Mouse (Mus musculus) thymus, adult 2 months (tissue): ENCODE results near the gene Pspn. TPM values are rescaled to one million over a fixed set of nuclear protein-coding genes. Genes with fewer than 3 reads are reported as not detected.
A peak's percentile ranks its signal among the peaks of the same experiment; 100 is the strongest.

Experiments used
- DNase-seq: peaks from one replicate; pipeline ENCODE4 v3.0.0; 2021
- H3K27ac ChIP-seq: fragments of 200-500 bp; 2 replicates; pipeline ENCODE4 v1.5.1; 2012; ENCODE audit warnings: low read length, control low read depth; ENCODE audit not compliant: control insufficient read depth, insufficient read depth
- H3K27me3 ChIP-seq: fragments of 200-500 bp; 2 replicates; pipeline ENCODE4 v1.6.1; 2012; ENCODE audit warnings: mild to moderate bottlenecking, low read length, moderate library complexity, mixed read lengths; ENCODE audit not compliant: control insufficient read depth, insufficient read depth
- H3K36me3 ChIP-seq: fragments of 200-500 bp; 2 replicates; pipeline ENCODE4 v1.6.1; 2012; ENCODE audit warnings: mild to moderate bottlenecking, low read length, moderate library complexity; ENCODE audit not compliant: control insufficient read depth, insufficient read depth
- H3K4me1 ChIP-seq: fragments of 200-500 bp; replicated peaks from 2 replicates; pipeline ENCODE4 v1.6.1; 2012; ENCODE audit warnings: low read length; ENCODE audit not compliant: control insufficient read depth, insufficient read depth
- H3K4me3 ChIP-seq: fragments of 200-500 bp; 2 replicates; pipeline ENCODE4 v1.5.1; 2012; ENCODE audit warnings: mild to moderate bottlenecking, low read length, control low read depth, moderate library complexity; ENCODE audit not compliant: control insufficient read depth, insufficient read depth
- CTCF ChIP-seq: fragments of 200-500 bp; IDR thresholded peaks from 2 replicates; pipeline ENCODE4 v1.5.1; 2012; ENCODE audit warnings: mild to moderate bottlenecking, control low read depth, low read length, moderate library complexity, borderline replicate concordance; ENCODE audit not compliant: control insufficient read depth, poor library complexity, insufficient read depth; ENCODE audit errors: extremely low read depth
- POLR2A ChIP-seq: fragments of 200-500 bp; IDR thresholded peaks from 2 replicates; pipeline ENCODE4 v1.6.1; 2012; ENCODE audit warnings: mild to moderate bottlenecking, low read length, control low read depth, moderate library complexity; ENCODE audit not compliant: control insufficient read depth, poor library complexity, insufficient read depth; ENCODE audit errors: extremely low read depth
- WGBS: fragments of 180-500 bp; shearing (Covaris S2); methylation state at CpG from one replicate; pipeline ENCODE4 v1.1.7; 2018; 5-methylcytosine and 5-hydroxymethylcytosine counted together
- polyA plus RNA-seq: library from polyadenylated mRNA; depleted of rRNA; stranded (reverse); fragments of >200 nt; gene quantifications from 2 replicates; pipeline ENCODE4 v1.2.3, GENCODE M21; 2012

Pspn gene
- polyA plus RNA-seq, 1 experiment: not detected

DNA sequence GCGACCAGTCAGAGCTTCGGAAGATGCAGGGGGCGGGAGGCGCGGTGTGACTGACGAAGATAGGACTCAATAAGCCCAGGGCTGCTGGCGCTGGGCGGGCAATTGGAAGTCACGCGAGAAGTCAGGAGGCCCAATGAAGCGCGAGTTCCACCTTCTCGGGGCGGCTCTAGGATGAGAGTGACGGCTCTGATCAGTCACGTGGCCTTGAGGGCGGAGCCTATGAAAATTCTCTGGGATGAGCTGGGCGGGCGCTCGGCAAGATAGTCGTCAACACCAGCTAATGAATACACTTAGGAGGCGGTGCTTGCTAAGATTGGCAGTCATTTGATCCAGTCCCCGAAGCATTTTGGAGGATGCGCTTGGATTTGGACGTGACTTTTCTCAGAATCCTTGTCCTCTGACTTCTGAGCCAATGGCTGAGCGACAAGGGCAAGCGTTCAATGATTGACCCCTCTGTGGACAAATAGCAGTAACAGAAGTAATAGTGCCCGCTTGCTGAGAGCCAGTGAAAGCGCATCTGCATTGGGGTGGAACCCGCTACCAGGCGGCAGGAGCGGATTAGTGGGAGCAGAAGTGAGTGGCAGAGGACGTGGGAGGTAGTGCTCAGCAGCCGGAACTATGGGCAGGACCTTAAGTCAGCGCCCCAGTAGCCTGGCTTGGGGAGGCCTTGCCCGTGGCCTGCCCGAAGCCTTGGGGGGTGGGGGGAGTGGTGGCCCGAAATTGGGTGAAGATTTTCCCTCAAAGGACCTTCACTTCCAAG, 32.0 kb upstream of the Pspn start:
- Histone ChIP-seq H3K27me3 (no peaks in the 10 kb centered on the region), H3K4me1 (peaks cover 21% of the 10 kb centered on the region), H3K27ac (peak overlapping the region; percentile 62), H3K36me3 (peaks cover 5% of the 10 kb centered on the region; the same call in 1 of the 2 replicates), H3K4me3 (peak overlapping the region; percentile 34)
- DNase-seq: peak; percentile 100
- WGBS: 1% methylated on average over 38 of the region's 38 CpGs
- TF ChIP-seq CTCF: peak; percentile 73; the same call in 1 of the 2 replicates
- TF ChIP-seq POLR2A: peak; percentile 53; the same call in 1 of the 2 replicates

DNA sequence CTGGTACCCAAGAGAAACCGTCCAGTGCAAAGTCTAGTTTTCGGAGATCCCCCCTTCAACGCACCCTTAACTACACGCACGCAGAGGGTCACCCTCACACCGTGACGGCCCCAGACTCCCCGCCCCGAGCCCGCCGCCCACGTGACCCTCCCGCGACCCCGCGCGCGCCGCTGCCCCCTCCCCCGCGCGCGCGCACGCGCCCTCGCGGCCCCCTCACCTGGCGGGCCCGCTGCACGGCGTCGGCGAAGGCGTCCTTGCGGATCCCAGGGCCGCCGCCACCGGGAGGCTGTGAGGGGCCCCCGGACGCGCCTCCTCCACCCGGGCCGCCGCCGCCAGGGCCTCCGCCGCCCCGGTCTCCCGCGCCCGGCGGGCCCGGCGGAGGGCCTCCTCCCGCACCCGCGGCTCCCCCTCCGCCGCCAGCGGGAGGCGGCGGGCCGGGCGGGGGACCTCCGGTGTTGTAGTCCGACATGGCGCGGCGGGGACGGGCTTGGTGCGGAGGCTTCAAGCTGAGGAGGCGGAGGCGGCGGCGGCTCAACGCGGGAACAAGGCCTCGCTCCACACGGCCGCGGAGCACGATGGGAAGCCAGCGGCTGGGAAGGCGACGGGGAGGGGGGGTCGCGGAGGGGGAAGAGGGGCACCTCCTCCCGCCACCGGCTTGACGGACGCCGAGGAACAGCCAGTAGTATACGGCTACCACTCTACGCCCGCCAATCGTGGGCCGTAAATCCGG, 31.3 kb upstream of the Pspn start, which contains the start of gene Khsrp:
Gene Khsrp, minus strand, starts transcription at position 592 of the 730 bp plus-strand sequence.
- H3K27me3 ChIP-seq: no peaks in the 10 kb centered on the region
- peak; percentile 70 for DNase-seq

DNA sequence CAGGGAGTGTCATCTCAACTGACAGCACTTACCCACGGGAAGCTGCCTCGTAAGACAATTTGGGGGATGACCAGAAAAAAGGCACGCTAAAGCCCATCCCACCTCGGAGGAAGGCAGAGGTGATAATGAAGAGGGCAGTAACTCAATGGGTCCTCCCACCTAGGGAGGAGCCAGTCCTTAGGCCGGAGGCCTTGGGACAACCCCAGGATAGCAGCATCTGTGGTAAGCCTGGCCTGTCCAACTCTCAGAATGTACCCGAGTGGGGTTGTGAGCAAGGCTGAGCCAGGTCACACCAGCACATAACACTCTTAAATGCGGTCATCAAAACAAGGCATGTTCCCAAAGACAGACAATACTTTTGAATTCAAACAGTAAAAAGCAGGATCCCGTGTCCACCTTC, 29.9 kb upstream of the Pspn start:
- Histone ChIP-seq H3K27ac (no peak overlapping the region), H3K4me3 (0 out of 2 replicates have a peak overlapping the region, but pooled peaks have one; percentile 3), H3K4me1 (peaks cover 21% of the 10 kb centered on the region), H3K27me3 (no peaks in the 10 kb centered on the region), H3K36me3 (peaks cover 22% of the 10 kb centered on the region)
- no peak for TF ChIP-seq CTCF
- no peak for TF ChIP-seq POLR2A
- WGBS: 36% methylated on average over 8 of the region's 8 CpGs
- DNase-seq: no peak

More for the DNA sequence above, 31.3 kb upstream of the Pspn start, which contains the start of gene Khsrp:
- peak within 1 kb of the TSS; percentile 57 for H3K4me3 ChIP-seq
- H3K4me1 ChIP-seq: peaks cover 21% of the 10 kb centered on the region
- peaks cover 8% of the 10 kb centered on the region; the same call in 1 of the 2 replicates for H3K36me3 ChIP-seq
- peak within 1 kb of the TSS; percentile 62 for H3K27ac ChIP-seq
- WGBS: 1% methylated on average over 99 of the region's 99 CpGs
- peak; percentile 67; the same call in 1 of the 2 replicates for TF ChIP-seq POLR2A
- no peak for TF ChIP-seq CTCF

DNA sequence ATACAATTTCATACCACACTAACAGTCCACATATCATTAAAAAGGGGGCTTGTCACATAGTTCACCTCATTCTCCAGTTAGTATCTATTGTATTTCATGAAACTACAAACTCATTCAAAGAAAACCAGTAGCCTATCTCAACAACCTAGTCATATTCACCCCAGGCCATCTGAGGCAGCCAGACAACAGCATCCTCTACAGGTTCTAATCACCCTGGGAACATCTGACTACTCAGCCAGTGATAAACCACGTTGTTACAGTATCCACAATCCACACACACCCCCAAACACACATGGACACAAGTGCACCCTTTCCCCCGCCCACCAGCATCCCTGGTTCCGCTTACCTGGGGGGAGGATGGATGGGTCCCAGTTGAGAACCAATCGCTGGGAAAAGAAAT, 27.7 kb upstream of the Pspn start:
- H3K36me3 ChIP-seq: peaks cover 44% of the 10 kb centered on the region
- H3K4me1 ChIP-seq: peaks cover 16% of the 10 kb centered on the region
- 91% methylated on average over 4 of the region's 4 CpGs for WGBS

DNA sequence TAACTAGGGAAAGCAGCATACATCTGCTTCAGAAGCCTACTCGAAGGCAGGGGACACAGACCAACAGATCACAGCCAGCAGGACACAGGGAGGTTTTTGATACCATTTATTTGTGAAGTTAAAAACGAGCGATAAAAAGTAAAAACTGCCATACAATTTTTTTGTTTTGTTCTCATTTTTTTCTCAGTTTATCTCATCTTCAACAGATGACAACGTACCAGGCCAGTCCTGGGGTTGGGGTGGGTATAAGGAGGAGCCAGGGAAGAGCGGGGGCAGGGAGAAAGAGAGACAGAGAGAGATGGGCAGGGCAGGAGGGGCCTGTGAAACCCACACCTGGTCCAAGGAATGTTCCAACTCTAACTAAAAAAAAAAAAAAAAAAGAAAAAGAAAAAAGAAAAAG, 21.1 kb upstream of the Pspn start:
- WGBS: 95% methylated on average over 5 of the region's 5 CpGs
- TF ChIP-seq CTCF (no peak), POLR2A (no peak)

More for the DNA sequence above, 27.7 kb upstream of the Pspn start:
- no peaks in the 10 kb centered on the region for H3K27me3 ChIP-seq
- TF ChIP-seq CTCF: no peak
- TF ChIP-seq POLR2A: no peak
- no peak overlapping the region for H3K4me3 ChIP-seq
- H3K27ac ChIP-seq: no peak overlapping the region
- no peak for DNase-seq

DNA sequence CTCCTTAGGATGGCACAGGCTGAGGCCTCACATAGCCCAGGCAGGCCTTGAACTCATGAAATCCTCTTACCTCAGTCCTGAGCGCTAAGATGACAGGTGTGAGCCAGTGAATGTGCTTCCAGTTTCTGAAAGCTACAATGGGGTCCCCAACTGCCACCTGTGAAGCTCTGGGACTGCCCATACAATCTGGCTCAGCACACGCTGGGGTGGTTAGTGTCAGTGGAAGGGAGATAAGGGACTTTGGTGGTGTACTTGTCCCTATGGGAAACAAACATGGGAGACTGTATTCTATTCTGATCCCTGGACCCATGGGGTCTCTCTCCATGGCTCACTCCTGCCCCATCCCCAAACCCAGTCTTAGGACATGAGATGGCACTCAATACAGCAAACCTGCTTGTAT, 19.9 kb upstream of the Pspn start:
- H3K4me1 ChIP-seq: no peaks in the 10 kb centered on the region
- H3K27ac ChIP-seq: no peak overlapping the region
- TF ChIP-seq CTCF (no peak), POLR2A (no peak)
- peaks cover 37% of the 10 kb centered on the region for H3K36me3 ChIP-seq
- no peak for DNase-seq
- no peaks in the 10 kb centered on the region for H3K27me3 ChIP-seq
- no peak overlapping the region for H3K4me3 ChIP-seq
- WGBS: 98% methylated on average over 2 of the region's 2 CpGs

More for the DNA sequence above, 21.1 kb upstream of the Pspn start:
- no peak for DNase-seq
- H3K27me3 ChIP-seq: no peaks in the 10 kb centered on the region
- H3K4me1 ChIP-seq: no peaks in the 10 kb centered on the region
- H3K36me3 ChIP-seq: peaks cover 49% of the 10 kb centered on the region
- H3K4me3 ChIP-seq: no peak overlapping the region
- no peak overlapping the region for H3K27ac ChIP-seq
